Mouse (Mus musculus): Measurements from ENCODE around the gene Trim63.

DNA sequence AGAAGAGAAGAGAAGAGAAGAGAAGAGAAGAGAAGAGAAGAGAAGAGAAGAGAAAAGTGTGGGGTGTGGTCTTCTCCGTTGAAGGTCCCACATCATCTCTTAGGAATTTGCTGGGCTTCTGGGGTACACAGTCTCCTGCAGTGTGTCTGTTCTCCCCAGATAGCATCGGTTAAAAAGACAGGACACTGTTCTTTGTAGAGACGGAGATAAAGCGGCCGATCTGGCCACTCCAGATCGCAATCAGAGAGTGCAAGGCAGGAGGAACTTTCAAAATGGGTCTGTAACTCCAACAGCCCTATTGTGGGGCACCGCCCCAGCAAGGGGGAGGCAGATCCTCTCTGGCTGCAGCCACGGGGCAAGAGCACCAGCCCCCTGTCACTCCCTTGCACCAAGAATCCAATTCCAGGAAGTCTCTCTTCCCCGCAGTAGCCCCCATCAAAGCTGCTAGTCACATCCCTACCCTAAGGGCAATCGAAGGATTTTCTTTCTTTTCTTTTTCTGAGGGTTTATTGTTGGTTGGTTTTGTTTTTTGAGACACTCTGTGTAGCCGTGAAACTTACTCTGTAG, 27.4 kb downstream of the Trim63 start:
- TF ChIP-seq CTCF (IDR thresholded peaks at IDR 0.05; ENCODE audit: insufficient read depth, low read depth, low read length): no peak
- TF ChIP-seq POLR2A (IDR thresholded peaks at IDR 0.05; ENCODE audit: insufficient read depth, low read depth, low read length): no peak

Data from olfactory bulb, adult 2 months (tissue).